Mouse (Mus musculus) T-helper 2 cell (primary cell): Measurements from ENCODE around the gene March2.

Source experiments
- in situ Hi-C: fragments of 300-600 bp; cut with MboI, MseI; formaldehyde crosslinking; loops from one replicate; pipeline ENCODE4 v1.15.1; 2025; ENCODE audit warnings: high pct_unique_total_duplicates

Gene March2

DNA sequence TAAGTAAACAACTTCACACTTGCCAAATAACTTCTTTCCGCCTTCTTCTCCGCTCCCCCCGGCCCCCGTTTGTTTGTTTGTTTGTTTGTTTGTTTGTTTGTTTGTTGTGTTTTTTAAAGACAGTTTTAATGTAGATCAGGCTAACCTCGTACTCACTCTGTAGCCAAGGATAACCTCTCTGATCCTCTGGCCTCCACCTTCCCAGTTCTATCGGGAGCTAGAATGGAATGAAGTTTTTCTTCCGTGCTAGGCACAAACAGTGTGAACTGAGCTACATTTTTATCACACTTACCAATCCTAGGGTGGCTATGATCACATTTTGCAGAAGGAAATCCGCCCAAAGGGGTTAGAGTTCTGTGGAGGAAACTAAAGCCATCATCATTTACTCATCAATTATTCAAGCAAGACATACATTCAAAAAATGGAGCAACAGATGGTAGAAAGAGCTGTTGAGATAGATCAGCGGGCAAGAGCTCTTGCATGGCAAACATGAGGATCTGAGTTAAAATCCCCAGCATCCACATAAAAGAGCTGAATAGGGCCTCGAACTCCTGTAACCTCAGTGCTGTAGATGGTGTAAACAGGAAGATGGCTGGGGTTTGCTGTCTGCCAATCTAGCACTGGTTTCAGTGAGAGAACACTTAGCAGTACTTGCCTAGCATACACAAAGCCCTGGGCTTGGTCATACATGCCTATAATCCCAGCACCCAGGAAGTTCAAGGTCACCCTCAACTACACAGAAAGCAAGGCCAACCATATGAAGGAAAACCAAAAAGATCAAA is 665 bp upstream of the March2 start:
- in situ Hi-C loops, result no loop called here

DNA sequence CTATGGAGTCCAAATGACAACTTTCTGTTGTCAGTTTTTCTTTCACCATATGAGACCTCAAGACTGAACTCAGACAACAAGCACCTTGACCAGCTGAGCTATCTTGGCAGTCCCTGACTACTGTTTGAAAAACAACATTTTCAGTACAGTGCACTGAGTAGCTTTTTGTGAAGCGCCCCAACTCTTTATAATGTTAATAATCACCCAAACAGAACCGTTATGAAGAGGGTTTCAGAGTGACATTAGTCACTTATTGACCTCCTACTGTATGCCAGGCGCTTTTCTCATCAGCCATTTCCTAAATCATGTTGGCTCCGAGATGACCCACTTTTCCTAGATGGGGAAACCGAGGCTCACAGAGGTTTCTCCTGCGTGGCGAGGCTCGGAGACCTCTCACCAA is 488 bp downstream of the March2 start:
- in situ Hi-C loops, result no loop called here

DNA sequence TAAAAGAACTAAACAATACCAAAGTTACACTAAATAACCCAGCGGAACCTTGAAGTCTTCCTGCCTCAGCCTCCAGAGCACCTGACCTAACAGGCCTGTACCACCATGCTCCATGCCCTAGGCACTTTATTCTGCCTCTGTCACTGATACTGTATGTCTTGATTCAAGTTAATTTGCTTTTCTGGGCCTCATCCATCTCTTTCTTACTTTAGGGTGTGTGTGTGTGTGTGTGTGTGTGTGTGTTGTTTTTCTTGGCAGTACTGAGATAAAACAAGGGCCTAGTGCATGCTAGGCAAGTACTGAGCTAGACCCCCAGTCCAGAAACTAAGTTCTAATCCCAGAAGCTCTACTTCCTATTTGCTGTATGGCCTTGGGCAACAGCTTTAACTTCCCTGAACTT is 1.2 kb downstream of the March2 start:
- in situ Hi-C loops, result no loop called here

DNA sequence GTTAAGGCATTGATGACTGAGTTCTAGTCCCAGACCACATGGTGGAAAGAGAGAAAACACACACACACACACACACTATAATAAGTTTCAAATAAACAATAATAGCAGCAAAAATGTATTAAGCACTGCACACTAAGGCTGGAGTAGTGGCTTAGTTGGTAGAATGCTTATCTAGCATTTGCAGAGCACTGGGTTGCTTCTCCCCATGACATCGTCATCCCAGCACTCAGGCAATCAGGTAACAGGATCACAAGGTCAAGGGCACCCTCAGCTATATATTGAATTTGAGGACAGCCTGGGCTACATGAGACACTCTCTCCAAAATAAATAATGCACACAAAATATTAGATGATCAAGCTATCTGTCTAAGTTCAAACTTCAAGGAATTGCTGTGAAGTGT is 3.7 kb downstream of the March2 start:
- in situ Hi-C loops, result no loop called here

DNA sequence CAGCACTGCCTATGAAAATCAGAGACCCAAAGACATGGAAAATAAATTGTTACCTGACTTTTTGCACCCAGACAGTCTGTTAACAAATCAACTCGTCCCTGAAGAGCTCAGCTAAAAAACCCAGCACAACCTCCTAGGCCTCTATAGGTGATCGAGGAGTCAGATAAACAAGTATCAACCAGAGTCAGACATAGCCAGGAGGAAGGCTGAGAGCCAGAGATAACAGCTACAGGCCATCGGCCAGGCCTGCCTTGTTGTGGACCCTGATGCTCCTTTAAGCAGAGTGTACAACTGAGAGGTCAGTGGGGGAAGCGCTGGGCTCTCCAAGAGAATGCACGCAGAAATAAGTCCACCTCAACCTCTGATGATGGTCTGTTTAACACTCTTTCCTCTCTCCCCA is 5.2 kb downstream of the March2 start:
- in situ Hi-C loops, result no loop called here

DNA sequence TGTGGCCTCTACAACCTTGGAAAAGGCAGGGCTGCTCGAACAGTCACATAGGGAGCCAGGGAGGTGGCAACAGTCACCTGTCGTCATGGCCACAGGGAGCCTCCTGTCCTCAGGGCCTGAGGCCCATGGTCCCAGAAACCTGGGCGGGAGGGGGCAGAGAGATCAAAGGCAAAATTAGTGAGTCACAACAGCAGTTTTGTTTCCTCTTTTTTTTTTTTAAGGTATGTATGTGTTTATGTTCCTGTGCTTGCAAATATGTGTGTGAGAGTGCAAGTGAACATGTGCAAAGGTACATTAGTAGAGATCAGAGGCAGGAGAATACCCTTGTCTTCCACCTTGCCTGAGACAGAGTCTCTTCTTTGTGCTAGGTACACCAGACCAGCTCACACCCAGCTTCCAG is 8.6 kb downstream of the March2 start:
- in situ Hi-C loops, result no loop called here

DNA sequence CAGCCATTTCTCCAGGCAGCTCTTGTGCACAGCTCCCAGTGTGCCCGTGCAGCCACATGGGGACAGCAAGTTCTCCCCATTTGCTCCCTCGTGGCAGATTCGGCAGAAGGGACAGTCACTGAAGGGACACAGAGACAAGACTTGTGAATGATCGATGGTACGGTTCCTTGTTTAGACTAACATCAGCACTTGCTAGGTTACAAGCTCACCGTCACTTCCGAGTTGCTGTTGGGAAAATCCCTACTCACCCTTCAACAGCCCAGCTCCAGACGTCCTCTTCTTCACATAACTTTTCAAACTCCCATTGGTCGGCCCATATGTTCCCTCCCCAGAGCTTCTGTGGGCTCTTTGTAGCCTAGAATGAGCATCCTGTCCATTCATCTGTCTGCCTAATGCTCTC is 15.4 kb downstream of the March2 start:
- in situ Hi-C loops, result no loop called here

DNA sequence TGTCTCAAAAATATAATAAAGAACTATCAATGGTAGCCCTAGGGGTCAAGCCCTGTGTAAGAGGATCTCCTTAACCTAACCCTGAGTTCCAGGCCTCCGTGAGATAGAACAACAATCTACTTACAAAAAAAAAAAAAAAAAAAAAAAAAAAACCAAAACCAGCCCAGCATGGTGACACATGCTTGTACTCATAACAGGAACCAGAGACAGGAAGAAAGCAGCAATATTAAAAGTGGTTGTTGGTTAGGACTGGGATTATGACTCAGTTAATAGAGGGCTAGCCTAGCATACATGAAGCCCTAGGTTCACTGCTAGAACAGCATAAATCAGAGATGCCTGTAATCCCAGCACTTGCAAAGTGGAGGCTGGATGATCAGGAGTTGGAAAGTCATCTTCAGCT is 16.3 kb downstream of the March2 start:
- in situ Hi-C loops, result no loop called here

DNA sequence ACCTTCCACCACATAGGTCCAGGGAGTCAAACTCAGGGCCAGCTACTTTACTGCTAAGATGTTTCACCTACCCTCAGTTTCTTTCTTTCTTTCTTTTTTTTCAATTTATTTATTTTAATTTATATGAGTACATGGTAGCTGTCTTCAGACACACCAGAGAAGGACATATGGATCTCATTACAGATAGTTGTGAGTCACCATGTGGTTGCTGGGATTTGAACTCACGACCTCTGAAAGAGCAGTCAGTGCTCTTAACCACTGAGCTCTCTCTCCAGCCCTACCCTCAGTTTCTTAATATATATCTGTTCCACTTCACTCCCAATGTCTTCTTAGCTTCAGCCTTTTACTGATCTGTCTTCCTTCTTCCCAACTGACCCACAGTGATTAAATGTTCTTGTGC is 23.0 kb downstream of the March2 start:
- in situ Hi-C loops, result loop anchor here (5.0 kb wide), 1 partner anchor 57 kb away; no protein-coding TSS in a partner anchor

DNA sequence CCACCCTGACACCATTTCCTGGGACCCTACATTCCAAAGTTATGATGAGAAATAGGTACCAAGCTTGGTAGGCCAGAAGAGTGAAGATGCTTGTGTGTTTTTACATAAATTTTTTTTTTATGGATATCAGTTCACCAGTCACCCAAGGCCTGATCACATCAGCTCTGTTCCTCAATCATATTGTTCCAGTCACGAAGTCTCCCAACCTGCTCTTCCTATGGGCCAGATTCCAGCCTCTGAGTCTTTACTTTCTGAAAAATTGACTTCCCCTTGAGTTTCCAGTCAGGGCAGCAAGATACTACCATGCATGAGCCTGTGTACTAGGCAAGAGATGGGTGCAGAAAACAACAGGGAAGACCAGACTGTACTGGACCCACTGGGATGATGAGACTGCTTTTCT is 31.7 kb downstream of the March2 start, which contains the start of gene Hnrnpm:
Gene Hnrnpm (minus strand): TSS at position 101 of the 400 bp plus-strand sequence.
- in situ Hi-C loops, result loop anchor here (5.0 to 10.0 kb wide), 3 partner anchors 136 to 568 kb away; partner anchors contain the start of genes H2-Ab1, Ndufa7, Psmb8 and Rps28

DNA sequence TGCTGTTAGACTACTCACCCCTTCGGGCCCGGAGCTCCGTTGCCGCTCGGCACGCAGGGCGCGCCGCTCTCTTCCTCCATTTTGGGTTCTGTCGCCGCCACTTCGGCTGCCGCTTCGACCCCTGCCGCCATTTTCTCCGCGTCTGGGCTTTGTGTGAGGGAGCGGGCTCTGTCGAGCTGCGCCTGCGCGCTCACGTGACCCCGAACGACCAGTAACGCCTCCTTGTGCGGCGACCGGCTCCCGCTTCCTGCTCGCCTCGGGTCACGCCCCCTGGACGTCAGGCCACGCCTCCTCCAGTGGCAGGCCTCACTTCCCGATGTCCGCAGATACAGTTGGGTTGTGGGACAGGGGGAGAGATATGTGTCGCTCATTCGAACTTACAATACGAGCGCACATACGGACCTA is 33.2 kb downstream of the March2 start:
- in situ Hi-C loops, result loop anchor here (5.0 to 10.0 kb wide), 3 partner anchors 137 to 570 kb away; partner anchors contain the start of genes H2-Ab1, Ndufa7, Psmb8 and Rps28

DNA sequence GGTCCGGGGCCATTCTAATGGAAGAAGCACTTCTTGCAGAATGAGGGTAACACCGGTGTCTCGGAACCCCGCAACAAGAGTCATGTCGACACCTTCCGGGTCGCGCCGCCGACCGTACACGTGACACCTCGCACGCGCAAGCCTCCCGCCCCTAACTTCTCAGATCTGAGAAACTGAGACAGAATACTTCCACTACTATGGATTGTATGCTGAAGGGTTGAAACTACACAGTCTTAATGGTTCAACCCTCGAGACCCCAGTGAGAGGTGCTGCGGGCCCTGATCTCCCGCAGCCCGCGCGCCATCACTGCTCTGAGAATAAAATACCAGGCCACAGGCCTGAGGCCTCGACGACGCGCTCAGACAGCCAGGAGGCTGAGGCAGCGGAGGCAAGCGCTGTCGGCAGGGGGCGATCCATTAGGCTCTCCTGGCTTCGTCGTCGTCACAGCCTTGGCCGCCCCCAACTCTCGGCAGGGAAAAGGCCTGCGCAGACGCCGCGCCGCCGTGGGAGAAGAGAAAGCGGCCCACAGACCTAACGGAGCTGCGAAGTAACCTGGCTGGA is 33.7 kb downstream of the March2 start:
- in situ Hi-C loops, result loop anchor here (5.0 to 10.0 kb wide), 3 partner anchors 138 to 570 kb away; partner anchors contain the start of genes H2-Ab1, Ndufa7, Psmb8 and Rps28

DNA sequence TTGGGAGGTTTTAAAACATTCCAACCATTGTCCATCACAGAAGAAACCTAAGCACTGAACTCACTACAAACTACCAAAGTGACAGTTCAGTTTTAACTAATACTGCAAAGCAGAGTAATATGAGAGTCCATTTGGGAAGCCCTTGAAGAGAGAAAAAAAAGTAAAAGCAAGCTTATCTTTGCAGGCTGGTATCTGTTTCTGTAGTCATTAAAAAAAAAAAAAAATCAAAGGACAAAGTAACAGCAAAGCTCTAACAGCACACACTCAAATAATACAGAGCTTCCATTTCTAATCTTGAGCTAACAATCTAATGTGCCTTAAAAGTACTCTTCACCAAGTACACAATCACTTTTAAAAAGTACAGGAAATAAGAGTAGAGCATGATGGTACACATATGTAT is 36.7 kb downstream of the March2 start:
- in situ Hi-C loops, result loop anchor here (10.0 kb wide), 2 partner anchors 513 to 573 kb away; partner anchors contain the start of genes H2-Ab1 and Psmb8

DNA sequence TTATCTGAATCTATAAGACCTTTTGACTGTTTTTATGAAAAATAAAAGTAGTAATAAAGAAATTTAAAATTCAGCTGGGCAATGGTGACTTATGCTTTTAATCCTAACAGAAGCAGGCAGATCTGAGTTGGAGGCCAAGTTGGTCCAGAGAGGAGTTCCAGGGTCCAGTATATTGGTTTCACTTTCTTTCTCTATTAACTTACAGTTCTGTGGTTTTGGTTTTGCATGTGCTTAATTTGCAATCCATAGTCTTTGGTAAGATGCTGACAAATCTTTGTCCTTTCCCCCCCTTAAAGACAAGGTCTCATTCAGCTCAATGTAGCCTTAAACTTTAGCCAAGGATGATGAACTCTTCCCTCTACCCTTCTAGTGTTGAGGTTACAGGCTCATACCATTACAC is 39.7 kb downstream of the March2 start:
- in situ Hi-C loops, result no loop called here

DNA sequence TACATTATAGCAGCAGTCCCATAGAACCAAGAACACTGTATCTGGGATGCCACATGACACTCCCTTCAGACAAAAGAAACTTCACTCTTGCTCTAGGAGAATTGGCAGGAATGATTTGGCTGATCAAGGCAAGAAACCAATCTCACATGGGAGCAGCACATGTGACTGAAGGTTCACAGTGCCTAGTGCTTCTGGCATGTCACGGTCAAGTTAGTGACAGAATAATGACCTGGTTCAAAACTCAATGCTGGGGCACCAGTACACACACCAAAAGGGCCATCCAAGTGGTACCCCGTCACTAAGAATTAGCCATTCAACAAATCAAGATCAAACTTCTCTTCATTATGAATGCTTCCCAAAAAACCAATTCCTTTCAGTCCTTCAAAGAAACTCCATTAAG is 42.4 kb downstream of the March2 start:
- in situ Hi-C loops, result no loop called here

DNA sequence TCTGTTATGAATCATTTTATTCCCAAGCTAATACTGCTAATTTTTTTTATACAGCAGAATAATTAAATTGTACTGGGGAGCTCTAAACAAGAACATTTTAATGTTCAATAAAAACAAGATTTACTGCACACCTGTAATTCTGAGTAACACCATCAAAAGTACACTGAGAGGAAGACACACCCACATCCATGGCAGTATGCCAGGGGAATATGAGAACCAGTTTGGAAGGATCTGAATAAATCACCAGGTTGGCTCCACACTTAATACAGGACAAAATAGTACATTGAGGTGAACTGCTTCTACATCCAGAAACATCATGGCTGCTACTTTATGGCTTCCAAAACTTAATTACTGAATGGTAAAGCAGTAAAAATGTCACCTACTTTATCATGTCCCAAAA is 43.0 kb downstream of the March2 start:
- in situ Hi-C loops, result no loop called here

DNA sequence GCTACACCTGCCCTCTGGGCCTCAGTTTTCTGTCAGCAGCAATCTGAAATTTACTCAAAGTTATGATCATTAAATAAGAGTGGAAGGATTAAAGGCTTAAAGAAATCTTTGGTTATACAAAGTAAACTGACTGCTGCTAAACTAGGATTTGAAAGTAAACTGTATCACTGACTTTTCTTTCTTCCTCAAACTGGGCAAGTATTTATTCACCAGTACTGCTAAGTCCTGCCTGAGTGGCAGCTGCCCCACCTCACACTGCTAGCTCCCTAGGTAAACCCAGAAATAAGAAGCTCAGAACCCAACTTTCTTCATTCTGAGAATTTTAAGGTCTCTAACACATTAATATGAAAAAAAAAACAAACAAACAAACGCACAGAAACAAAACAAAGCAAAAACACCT is 44.6 kb downstream of the March2 start:
- in situ Hi-C loops, result no loop called here

DNA sequence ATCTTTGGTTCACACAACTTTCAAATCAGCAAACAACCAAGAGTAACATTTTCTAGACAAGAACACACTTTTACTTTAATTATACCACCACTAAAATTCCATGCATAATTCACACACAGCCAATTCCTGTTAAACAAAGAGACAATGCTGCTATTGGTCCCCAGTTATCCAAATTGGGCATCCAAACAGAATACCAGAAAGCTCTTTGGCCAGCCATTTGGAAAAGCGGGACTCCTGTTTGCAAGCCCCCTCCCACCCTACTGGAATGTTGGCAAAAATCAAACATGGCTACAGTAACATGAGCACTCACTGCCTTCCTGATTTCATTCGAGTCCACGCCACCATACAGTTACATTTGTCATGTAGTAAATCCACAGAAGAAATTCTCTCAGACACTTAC is 48.8 kb downstream of the March2 start:
- in situ Hi-C loops, result no loop called here

DNA sequence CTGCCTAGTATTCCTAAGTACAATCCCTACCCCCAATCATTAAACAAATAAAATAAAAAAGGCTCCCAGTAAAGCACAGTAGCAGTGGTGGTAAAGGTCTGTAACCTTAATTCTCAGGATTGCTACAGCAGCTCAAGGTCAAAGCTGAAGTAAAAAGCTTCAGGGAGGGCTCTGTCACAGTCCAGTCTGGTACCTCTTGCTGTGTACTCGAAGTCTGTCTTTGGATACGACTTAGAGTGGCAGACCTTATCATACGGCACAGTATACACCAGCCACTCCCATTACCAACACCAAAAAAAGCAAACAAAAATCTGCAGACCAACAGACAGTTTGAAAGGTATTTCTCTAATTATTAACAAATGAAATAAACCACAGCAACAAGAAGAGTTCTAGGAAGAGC is 51.7 kb downstream of the March2 start:
- in situ Hi-C loops, result no loop called here

DNA sequence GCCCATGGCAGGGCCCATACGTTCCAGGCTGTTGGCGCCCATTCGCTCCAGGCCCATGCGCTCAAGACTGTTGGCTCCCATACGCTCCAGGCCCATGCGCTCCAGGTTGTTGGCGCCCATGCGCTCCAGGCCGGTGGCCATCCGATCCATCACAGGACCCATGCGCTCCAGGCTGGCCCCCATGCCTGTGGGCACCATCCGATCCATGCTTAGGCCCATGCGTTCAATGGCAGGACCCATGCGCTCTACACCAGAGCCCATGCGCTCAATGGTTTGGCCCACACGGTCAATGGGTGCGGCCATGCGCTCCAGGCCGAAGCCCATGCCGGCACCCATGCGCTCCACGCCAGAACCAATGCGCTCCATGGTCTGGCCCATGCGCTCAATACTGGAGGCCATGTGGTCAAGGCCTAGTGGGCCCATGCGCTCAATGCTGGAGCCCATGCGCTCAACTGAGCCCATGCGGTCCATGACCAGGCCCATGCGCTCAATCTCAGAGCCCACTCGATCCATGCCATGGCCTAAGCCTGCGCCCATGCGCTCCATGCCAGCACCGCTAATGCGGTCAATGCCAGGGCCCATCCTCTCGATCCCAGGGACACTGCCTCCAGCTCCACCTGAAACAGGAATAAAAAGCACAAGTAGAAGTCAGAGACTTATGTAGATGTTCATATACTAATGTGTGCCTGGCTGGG is 68.5 kb downstream of the March2 start:
- in situ Hi-C loops, result no loop called here

DNA sequence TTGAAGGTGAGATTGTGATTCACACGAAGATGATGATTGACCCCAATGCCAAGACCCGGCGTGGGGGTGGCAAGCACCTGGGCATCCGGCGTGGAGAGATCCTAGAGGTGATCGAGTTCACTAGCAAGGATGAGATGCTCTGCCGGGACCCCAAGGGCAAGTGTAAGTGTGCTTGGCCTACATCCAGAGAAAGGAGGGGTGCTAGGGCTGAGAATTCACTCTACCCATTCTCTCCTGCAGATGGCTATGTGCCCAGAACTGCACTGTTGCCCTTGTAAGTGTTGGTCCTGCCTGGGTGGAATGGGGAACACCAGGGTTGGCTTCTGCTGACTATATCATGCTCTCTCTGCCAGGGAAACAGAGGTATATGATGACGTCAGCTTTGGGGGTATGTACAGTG is 73.4 kb downstream of the March2 start:
- in situ Hi-C loops, result no loop called here

DNA sequence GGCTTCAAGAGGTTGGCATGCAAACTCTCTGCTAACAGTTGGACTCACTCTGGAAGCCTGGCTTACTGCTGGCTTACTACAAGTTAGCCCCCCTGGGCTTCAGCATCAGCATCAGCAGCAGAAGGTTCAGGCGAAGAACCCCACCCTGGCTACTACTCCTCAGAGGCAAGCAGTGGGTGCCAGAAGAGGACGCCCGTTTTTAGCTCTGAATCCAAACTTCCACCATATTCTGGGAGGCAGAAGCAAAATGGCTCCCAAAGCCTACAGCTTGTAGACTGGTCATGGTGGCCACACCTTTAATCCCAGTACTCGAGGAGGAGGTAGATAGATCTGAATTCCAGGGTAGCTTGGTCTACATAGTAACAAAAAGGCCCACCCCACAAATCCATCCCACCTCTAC is 74.4 kb downstream of the March2 start:
- in situ Hi-C loops, result no loop called here

DNA sequence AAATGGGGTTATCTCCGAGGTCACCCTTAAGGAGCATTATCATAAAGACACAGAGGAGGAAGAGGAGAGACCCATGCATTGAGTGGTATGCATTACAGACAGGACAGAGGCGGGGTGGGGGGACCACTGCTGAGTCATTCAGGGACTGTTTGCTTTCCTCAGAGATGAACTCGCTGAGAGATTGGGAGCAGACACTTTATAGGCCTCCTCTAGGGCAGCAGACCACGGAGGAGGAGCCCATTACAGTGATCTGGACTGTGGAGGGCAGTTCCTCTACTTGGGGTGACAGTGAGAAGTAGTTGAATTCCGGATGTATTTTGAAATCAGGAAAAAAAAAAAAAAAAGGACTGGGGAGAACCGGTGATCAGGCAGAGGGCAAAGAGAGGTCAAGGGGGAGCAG is 78.7 kb downstream of the March2 start:
- in situ Hi-C loops, result no loop called here
